Mouse (Mus musculus): Measurements from ENCODE around the gene Olfr832.
"Not testable (repeated sequence)": the region's sequence is repeated elsewhere in the genome, so short reads cannot be mapped to it uniquely, and the experiment has no call there.

The Olfr832 gene

DNA sequence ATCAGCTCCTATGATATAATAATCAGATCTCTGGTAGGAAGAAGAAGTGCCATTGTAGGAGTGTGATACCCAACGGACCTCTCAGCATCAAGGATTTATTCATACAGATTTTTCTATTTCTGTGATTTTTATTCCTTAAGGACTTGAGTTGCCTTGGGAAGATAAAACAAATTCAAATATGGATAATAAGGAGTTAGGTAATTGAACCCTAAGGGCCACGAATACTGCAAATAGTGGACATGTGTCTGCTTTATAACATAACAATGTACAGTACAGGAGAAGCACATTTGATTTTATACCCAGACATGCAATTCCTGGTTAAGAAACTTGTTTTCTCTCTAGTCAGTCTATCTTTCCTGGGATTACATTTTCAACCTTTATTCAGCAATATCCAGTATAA is at the start of gene Olfr832:
TSS of gene Olfr832 (plus strand) at position 301 of the 400 bp plus-strand sequence.
- DNase-seq (ENCODE audit: low read depth), result not testable (repeated sequence)

DNA sequence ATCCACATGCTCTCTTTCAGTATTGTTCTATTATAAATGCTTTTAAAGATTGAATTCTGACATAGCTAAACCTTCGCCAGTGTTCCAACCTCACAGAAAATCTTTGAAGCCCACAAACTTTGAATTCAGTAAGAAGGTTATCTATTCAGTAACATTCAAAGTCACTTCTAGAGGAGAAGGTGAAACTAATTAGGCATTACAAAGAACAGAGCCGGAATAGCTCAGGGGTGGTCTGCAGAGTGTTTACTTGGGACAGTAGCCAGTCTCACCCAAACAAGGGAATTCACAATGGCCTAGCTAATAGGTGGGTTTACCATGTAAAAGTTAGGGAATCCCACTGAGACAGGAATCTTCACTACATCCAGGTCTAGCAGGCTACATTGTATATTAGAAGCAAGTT is 29.2 kb upstream of the Olfr832 start:
- DNase-seq (ENCODE audit: low read depth), result not testable (repeated sequence)

DNA sequence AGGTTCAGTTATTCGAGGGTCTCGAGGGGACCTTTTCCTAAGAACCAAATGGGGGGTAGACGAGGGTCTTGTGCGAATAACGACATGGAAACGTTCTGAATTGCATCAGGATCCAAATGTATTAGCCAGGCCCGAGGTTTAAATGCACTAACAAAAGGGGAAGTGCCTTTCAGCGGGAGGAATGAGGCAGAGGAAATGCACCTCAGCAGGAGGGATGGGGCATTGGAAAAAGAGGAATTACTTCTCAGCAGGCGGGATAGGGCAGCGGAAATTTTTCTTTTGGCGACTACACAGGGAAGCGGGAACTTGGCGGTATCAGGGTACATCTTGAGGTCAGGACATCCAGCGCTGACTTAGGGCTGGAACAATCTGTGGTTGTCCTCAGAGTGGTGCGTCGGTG is 9.0 kb upstream of the Olfr832 start:
- DNase-seq (ENCODE audit: low read depth), result not testable (repeated sequence)

DNA sequence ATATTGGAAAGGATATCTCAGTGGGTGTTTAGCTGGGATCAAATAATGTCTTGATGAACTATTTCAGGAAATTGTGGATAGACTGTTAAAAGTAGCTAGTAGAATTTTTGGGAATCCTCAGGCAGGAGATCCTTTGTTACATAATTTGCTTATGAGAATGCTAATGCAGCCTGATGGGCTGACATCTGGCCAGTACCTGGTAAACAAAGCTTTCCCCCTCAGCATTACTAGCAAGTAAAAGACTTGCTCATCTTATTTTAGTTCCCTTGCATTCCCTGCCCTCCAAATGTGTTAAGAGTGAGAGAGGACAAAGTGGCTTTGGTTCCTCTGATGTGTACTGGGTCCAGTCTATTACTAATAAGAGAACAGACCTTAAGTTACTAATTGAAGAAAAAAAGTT is 25.1 kb downstream of the Olfr832 start:
- no peak for DNase-seq (ENCODE audit: low read depth)

DNA sequence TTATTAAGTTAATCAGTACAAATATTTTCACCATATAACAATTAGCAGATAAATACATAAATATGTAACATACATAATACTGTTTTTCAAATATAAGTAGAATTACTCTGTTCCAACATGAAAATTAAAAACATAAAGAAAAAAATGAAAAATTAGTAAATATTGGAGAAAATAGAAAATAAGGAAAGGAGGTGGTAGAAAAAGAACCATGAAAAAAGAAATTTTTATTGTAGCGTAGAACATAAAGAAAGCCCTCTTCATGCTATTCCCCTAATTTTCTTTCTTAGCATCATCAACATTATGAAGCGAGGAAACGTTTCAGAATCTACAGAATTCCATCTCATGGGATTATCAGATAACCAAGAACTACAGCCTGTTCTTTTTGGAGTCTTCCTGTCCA is 50.8 kb downstream of the Olfr832 start, which contains the start of gene Olfr834:
TSS of gene Olfr834 (plus strand) at position 301 of the 400 bp plus-strand sequence.
- DNase-seq (ENCODE audit: low read depth), result no peak
